Mouse (Mus musculus) lung, adult 2 months (tissue): ENCODE measurements around the gene Ltn1.

ENCODE experiments used
- CTCF ChIP-seq: fragments of 200-500 bp; IDR thresholded peaks from 2 replicates; pipeline ENCODE4 v1.5.1; 2011; ENCODE audit warnings: mild to moderate bottlenecking, low read length, control low read depth; ENCODE audit not compliant: insufficient read depth
- POLR2A ChIP-seq: fragments of 200-500 bp; IDR thresholded peaks from 2 replicates; pipeline ENCODE4 v1.6.1; 2011; ENCODE audit warnings: low read depth, mild to moderate bottlenecking, control low read depth, low read length, borderline replicate concordance; ENCODE audit errors: extremely low read depth

GRCm38 (mm10) chr16:87329986-87330385 lies 102.4 kb downstream of the Ltn1 start:
- no peak for TF ChIP-seq CTCF
- no peak for TF ChIP-seq POLR2A
